Comparison of ENCODE assay signal across 9 mouse cellular contexts in the genomic region with DNA sequence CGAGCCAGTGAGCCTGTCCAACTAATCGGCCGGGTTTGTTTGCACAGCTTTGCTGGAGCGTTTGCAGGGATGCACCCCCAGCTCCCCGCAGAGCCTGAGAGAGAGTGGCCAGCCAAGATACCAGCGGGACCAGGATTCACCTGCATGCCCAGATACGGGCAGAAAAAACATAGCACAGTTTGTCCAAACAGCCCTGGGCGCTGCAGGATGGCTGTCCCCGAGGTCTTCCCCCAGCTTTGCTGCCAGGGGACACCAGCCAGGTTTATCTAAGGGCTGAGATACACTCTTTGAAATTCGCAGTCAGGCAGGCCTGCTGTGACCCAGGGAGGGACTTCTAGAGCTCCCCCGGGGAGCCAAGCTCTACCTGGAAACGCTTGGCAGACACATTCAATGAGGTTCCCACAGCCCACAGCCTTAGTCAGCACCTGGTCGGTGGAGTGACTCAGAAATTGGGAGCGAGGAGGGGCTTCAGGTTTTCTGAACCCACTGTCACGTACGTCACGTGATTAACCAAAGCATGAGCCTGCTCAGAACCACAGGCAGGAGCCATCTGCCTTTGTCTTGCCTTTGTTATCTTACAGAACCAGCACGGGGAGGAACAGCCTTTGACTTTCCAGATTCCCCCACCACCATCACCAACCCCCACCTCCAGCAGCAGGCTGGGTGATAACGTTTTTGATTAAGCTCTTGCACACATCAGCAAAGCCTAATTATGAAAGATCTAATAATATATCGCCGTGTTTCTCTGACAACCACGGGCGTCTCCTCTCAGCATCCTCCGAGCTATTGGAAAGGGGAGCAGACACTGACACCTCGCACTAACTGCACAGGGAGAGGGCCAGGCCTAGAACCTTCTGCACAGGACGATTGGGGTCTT.
DNase-seq lines count a peak whose midpoint lies in the region; ATAC-seq and TF ChIP-seq lines count a peak whose summit lies in the region.
"Had no signal": no experiment of that assay in that cellular context is flagged by ENCODE, and none has a peak within 500 bp of the region (broad histone marks: within the 10 kb centered on the region; RNA-seq: fewer than 3 reads in every experiment).

No protein-coding gene starts in this region.

- H3K9ac ChIP-seq in liver, postnatal 0 days (replicated peaks), result no peak overlapping the region

- H3K4me1 ChIP-seq in heart, embryonic 10.5 days, result peaks cover 43% of the 10 kb centered on the region
- H3K4me1 ChIP-seq in liver, postnatal 0 days (ENCODE audit: insufficient read depth), result peaks cover 4% of the 10 kb centered on the region; the same call in 1 of the 2 replicates

- no peaks in the 10 kb centered on the region for H3K36me3 ChIP-seq in heart, embryonic 10.5 days
- no peaks in the 10 kb centered on the region for H3K36me3 ChIP-seq in liver, postnatal 0 days (replicated peaks; ENCODE audit: insufficient read depth, low read length)

- TF ChIP-seq EP300 in liver, postnatal 0 days (IDR thresholded peaks at IDR 0.05; ENCODE audit: low read depth), result peak; percentile 24; the same call in 1 of the 2 replicates

- ATAC-seq in liver, postnatal 0 days, result peak; percentile 67

- no peaks in the 10 kb centered on the region; the same call in 1 of the 2 replicates for H3K27me3 ChIP-seq in heart, embryonic 10.5 days (ENCODE audit: insufficient read depth, poor library complexity, severe bottlenecking)
- H3K27me3 ChIP-seq in liver, postnatal 0 days (ENCODE audit: insufficient read depth, low read length), result no peaks in the 10 kb centered on the region; the same call in 1 of the 2 replicates

- no peak overlapping the region; the same call in 1 of the 2 replicates for H3K4me2 ChIP-seq in liver, postnatal 0 days (ENCODE audit: low read depth, low read length)

- peak overlapping the region; percentile 48 for H3K4me3 ChIP-seq in heart, embryonic 10.5 days
- H3K4me3 ChIP-seq in layer of hippocampus, adult 2 months, result peak overlapping the region; percentile 28
- no peak overlapping the region for H3K4me3 ChIP-seq in liver, postnatal 0 days (ENCODE audit: low read depth, low read length)
- H3K4me3 ChIP-seq: myocyte had no signal

- no peaks in the 10 kb centered on the region for H3K9me3 ChIP-seq in heart, embryonic 10.5 days
- no peaks in the 10 kb centered on the region for H3K9me3 ChIP-seq in liver, postnatal 0 days (ENCODE audit: low read length)

- peak; percentile 22 to 48 for DNase-seq in right cerebral cortex, adult 2 months (ENCODE audit: low spot score in 2 of 2)
- no peak for DNase-seq in right cerebral cortex, postnatal 14 days
- DNase-seq in embryo, embryonic 9.5 days (ENCODE audit: extremely low spot score), result peak; percentile 64
- peak; percentile 86 for DNase-seq in heart, embryonic 10.5 days (ENCODE audit: low spot score)
- DNase-seq in layer of hippocampus, adult 2 months (ENCODE audit: low spot score in 2 of 2), result peak; percentile 26 to 32
- no peak for DNase-seq in liver, postnatal 0 days
- DNase-seq in right cerebral cortex, postnatal 25 days, result peak; percentile 31
- no peak for DNase-seq in spleen, postnatal 14 days (ENCODE audit: low spot score in 2 of 2)

- TF ChIP-seq CTCF in layer of hippocampus, adult 2 months (conservative IDR thresholded peaks at IDR 0.05), result no peak
- TF ChIP-seq CTCF in liver, postnatal 0 days (IDR thresholded peaks at IDR 0.05; ENCODE audit: low read depth), result no peak

- WGBS in heart, embryonic 10.5 days, result 4% methylated on average over 26 of the region's 26 CpGs
- 10% methylated on average over 26 of the region's 26 CpGs for WGBS in liver, postnatal 0 days (ENCODE audit: insufficient replicate concordance)

- peak overlapping the region; percentile 85 for H3K27ac ChIP-seq in heart, embryonic 10.5 days
- H3K27ac ChIP-seq in layer of hippocampus, adult 2 months, result peak overlapping the region; percentile 72
- H3K27ac ChIP-seq in liver, postnatal 0 days (ENCODE audit: low read depth), result no peak overlapping the region

Comparison
In these comparisons a context has a peak if more than half of its experiments do, and no peak if none do; other contexts are left out.
1. DNase-seq: peak in right cerebral cortex, adult 2 months (2 of 2), embryo, embryonic 9.5 days (single experiment), heart, embryonic 10.5 days (single experiment), layer of hippocampus, adult 2 months (2 of 2) and right cerebral cortex, postnatal 25 days (single experiment); none in right cerebral cortex, postnatal 14 days (single experiment), liver, postnatal 0 days (single experiment) and spleen, postnatal 14 days (0 of 2).